Mouse (Mus musculus) stomach, postnatal 0 days (tissue): ENCODE results near the gene Fahd1.

Experiments
- CTCF ChIP-seq: IDR thresholded peaks from 2 replicates; pipeline ENCODE4 v1.5.1; 2016; ENCODE audit warnings: antibody characterized with exemption, low read depth, mild to moderate bottlenecking, moderate library complexity
- EP300 ChIP-seq: optimal IDR thresholded peaks from 2 replicates; pipeline ENCODE3; 2016; ENCODE audit warnings: antibody characterized with exemption

GRCm38 (mm10) chr17:24896241-24896992, 46.3 kb upstream of the Fahd1 start, which contains the start of gene Nme3:
- TF ChIP-seq CTCF (peak; percentile 44), EP300 (no peak)
